Mouse (Mus musculus): ENCODE measurements around the gene Plscr5. TPM values are rescaled to one million over a fixed set of nuclear protein-coding genes. Genes with fewer than 3 reads are reported as not detected.

The Plscr5 gene
- total RNA-seq, 2 experiments from 2014 or later, result not detected

GRCm38 (mm10) chr9:92224598-92225231 lies 32.0 kb downstream of the Plscr5 start:
- DNase-seq, result no peak
- intact Hi-C loops (cut with DNase I; ENCODE audit: low total_unique reads), result no loop called here

GRCm38 (mm10) chr9:92226127-92226655 lies 33.5 kb downstream of the Plscr5 start:
- intact Hi-C loops (cut with DNase I; ENCODE audit: low total_unique reads), result no loop called here
- DNase-seq, result no peak

GRCm38 (mm10) chr9:92226795-92227194 lies 34.1 kb downstream of the Plscr5 start:
- intact Hi-C loops (cut with DNase I; ENCODE audit: low total_unique reads), result no loop called here
- DNase-seq, result no peak

- DNase-seq, result no peak
- intact Hi-C loops (cut with DNase I; ENCODE audit: low total_unique reads), result no loop called here
Observed at GRCm38 (mm10) chr9:92228867-92229832, 36.4 kb downstream of the Plscr5 start.

GRCm38 (mm10) chr9:92229833-92230205 lies 37.1 kb downstream of the Plscr5 start:
- no peak for DNase-seq
- intact Hi-C loops (cut with DNase I; ENCODE audit: low total_unique reads), result no loop called here

GRCm38 (mm10) chr9:92234901-92235458 lies 42.2 kb downstream of the Plscr5 start:
- intact Hi-C loops (cut with DNase I; ENCODE audit: low total_unique reads), result no loop called here
- no peak for DNase-seq

- no peak for DNase-seq
- intact Hi-C loops (cut with DNase I; ENCODE audit: low total_unique reads), result no loop called here
Observed at GRCm38 (mm10) chr9:92248773-92249446, 56.2 kb downstream of the Plscr5 start.

- DNase-seq, result no peak
- intact Hi-C loops (cut with DNase I; ENCODE audit: low total_unique reads), result no loop called here
Observed at GRCm38 (mm10) chr9:92249447-92249852, 56.7 kb downstream of the Plscr5 start, which contains the start of gene Plscr1. Plscr1 (plus strand) TSS chr9:92249750.

GRCm38 (mm10) chr9:92249987-92250772 lies 57.4 kb downstream of the Plscr5 start:
- intact Hi-C loops (cut with DNase I; ENCODE audit: low total_unique reads), result no loop called here
- peak; percentile 81 for DNase-seq

- intact Hi-C loops (cut with DNase I; ENCODE audit: low total_unique reads), result no loop called here
Observed at GRCm38 (mm10) chr9:92252718-92253117, 60.0 kb downstream of the Plscr5 start.

GRCm38 (mm10) chr9:92253585-92254321 lies 61.0 kb downstream of the Plscr5 start:
- DNase-seq, result no peak
- intact Hi-C loops (cut with DNase I; ENCODE audit: low total_unique reads), result no loop called here

More at GRCm38 (mm10) chr9:92252718-92253117, 60.0 kb downstream of the Plscr5 start:
- DNase-seq, result no peak

Other genes starting within 250 kb of the Plscr5 start
- gene Plscr1, start 56.8 kb downstream of the Plscr5 start, total RNA-seq (2021), result 1 to 10 TPM in 1 of 2 experiments, under 1 TPM in 1; 0.98 to 1.4 TPM
- 1 to 10 TPM in 1 of 2 experiments, under 1 TPM in 1; 0.51 to 1.0 TPM for gene Plscr2, start 82.7 kb downstream of the Plscr5 start, total RNA-seq (2021)
- gene 1700057G04Rik, start 116.4 kb downstream of the Plscr5 start, total RNA-seq (2021), result not detected